Mouse (Mus musculus) adrenal gland, adult 2 months (tissue): Measurements from ENCODE around the gene Kcnk7. TPM values are rescaled to one million over a fixed set of nuclear protein-coding genes. Genes with fewer than 3 reads are reported as not detected.

Source experiments
- DNase-seq: peaks from one replicate; pipeline ENCODE4 v3.0.0; 2021
- polyA plus RNA-seq: library from polyadenylated mRNA; depleted of rRNA; stranded (reverse); fragments of >200 nt; gene quantifications from 2 replicates; pipeline ENCODE4 v1.2.3, GENCODE M21; 2012
- total RNA-seq, 2 experiments: library from RNA; stranded (reverse); gene quantifications; 2 replicates each; pipeline ENCODE4 v1.2.3; 2021

The Kcnk7 gene
- total and polyA plus RNA-seq, 3 experiments, result not detected

- DNase-seq, result peak; percentile 59
These were observed 21.0 kb downstream of the Kcnk7 start for GRCm38 (mm10) chr19:5725029-5725707.

GRCm38 (mm10) chr19:5725767-5726515, 21.8 kb downstream of the Kcnk7 start, which contains the start of gene Ehbp1l1:
Ehbp1l1 (minus strand) TSS chr19:5726317.
- peak; percentile 88 for DNase-seq

GRCm38 (mm10) chr19:5726961-5727578, 22.9 kb downstream of the Kcnk7 start:
- no peak for DNase-seq

GRCm38 (mm10) chr19:5727701-5728100, 23.5 kb downstream of the Kcnk7 start:
- DNase-seq, result peak; percentile 90

GRCm38 (mm10) chr19:5728631-5729443, 24.7 kb downstream of the Kcnk7 start:
- peak; percentile 70 for DNase-seq

- peak; percentile 94 for DNase-seq
These were observed 25.3 kb downstream of the Kcnk7 start, which contains the start of gene Fam89b for GRCm38 (mm10) chr19:5729444-5729815. Fam89b (minus strand) TSS chr19:5729653.

DNA sequence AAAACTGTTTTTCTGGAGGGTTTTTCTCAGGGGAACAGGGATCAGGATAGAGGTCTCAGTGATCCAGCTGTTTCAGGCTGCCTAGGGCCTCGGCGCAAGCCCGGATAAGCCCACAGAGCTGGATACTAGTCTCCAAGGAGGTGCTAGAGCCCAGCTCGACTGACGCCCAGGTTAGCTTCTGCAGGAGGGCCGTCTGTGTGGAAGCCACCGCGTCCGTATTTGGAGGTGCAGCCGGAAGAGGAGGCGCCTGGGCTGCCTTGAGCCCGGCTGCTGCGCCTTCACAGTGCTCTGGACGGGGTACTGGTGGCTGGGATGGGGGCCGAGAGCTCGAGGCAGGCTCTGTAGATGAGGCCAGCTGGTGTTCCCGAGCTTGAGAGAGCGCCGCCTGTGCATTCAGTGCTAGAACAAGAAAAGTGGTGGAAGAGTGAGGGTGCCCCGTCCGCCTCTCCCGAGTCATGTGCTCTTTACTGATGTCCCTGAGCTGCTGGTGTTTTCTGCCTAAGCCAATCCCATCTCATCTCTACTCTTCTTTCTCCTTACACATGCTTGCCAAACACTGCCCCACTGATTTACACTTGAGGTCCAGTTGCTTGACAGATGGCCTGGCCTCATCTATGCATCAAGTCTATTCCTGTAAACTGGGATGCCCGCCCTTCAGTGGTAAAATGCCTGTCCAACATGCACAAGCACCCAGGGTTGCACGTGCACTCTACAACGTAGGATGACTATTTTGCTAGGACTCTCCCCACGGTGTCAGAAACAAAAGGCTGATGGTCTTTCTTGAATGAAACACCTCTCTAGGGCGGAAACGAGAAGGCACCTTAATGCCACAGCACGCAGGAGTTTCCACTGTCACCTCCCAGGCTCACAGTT, 26.4 kb downstream of the Kcnk7 start:
- DNase-seq, result no peak

- DNase-seq, result peak; percentile 95
These were observed 27.3 kb downstream of the Kcnk7 start for GRCm38 (mm10) chr19:5731264-5731978.

GRCm38 (mm10) chr19:5734325-5734724, 30.2 kb downstream of the Kcnk7 start:
- no peak for DNase-seq

DNA sequence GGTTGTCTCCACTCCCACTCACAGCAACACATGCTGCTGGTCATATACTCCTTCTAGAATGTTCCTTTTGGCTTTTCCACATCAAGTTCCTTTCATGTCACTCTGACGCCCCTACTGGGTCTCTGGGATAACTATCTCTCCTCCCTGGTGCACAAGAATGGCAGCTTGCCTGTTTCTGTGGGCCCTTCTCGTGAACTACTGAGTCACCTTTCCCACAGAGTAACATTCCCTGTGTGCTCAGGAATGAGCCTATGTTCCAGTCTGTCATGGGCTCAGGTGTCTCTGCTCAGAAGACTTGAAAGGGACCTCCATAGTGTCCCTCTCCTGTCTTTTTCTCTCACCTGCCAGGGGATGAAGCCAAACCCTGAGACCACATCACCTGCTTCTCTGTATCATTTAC, 35.3 kb downstream of the Kcnk7 start:
- no peak for DNase-seq

GRCm38 (mm10) chr19:5740320-5741317, 36.5 kb downstream of the Kcnk7 start, which contains the start of gene Ltbp3:
Ltbp3 (plus strand) TSS chr19:5740904.
- peak; percentile 85 for DNase-seq

- peak; percentile 90 for DNase-seq
These were observed 37.6 kb downstream of the Kcnk7 start for GRCm38 (mm10) chr19:5741641-5742240.

GRCm38 (mm10) chr19:5742241-5742641, 38.1 kb downstream of the Kcnk7 start:
- peak; percentile 74 for DNase-seq

DNA sequence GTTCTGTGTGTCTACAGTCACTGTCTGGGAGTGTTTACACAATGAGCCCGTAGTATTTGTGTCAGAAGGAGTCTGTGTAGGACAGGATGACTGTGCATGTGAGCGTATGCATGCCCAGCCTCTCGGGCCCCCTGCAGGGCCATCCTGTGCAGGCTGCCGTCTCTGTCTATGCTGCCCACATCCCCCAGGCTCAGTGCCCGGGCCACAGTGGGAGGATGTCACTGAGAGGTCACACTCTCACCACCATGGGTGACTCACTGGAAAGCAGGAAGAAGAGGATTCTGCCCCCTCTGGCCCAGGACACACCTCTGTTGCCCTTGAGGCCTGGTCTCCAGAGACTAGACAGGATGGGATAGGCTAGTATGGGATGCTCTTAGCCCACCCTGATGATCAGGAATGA, 39.4 kb downstream of the Kcnk7 start:
- DNase-seq, result peak; percentile 82

DNA sequence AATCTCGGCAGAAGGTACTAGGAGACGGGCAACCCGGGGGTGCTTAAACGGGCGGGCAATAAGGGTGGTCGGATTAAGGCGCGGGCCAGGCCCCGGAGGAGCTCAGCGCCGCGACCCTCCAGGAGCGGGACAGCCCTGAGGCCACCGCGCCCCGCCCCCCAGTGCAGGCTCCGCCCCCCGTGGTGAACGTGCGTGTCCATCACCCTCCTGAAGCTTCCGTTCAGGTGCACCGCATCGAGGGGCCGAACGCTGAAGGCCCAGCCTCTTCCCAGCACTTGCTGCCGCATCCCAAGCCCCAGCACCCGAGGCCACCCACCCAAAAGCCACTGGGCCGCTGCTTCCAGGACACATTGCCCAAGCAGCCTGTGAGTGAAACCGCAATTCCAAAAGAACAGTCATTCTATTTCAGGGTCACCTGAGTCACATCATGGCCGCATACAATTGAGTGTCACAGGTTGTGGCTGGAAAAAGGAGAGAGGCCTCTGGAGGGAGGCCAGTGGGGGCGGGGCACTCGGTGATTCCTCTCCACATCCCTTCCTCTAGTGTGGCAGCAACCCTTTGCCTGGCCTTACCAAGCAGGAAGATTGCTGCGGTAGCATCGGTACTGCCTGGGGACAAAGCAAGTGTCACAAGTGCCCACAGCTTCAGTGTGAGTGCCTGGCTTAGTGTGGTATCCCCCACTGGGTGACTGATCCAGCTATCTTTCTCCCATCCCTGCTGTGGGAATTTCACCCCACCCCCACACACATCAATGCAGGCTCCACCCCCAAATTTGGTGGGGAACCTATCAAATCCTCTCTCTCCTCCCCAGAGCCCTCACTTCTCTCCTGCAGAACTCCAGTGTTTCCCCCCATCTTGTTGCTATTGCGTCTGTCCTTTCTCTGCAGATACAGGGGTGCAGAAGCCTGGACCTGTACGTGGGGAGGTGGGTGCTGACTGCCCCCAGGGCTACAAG, 41.9 kb downstream of the Kcnk7 start:
- peak; percentile 88 for DNase-seq

DNA sequence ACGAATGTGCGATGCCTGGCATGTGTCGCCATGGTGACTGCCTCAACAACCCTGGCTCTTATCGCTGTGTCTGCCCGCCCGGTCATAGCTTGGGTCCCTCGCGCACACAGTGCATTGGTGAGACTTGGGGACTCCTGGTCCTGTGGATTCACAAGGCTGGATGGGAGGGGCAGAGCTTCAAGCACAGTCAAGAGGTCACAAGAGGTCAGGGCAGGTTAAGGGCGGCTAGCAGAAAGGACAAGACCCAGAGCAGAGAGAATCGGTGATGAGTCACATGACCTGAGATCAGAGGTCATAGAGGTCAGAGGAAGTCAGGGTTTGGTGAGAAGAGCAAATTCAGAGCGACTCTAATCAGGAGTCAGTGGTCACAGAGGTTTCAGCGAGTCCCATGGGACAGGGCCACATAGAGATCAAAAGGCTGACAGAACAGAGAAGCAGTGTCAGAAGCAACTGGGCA, 42.8 kb downstream of the Kcnk7 start:
- DNase-seq, result no peak

GRCm38 (mm10) chr19:5749476-5749875, 45.3 kb downstream of the Kcnk7 start:
- DNase-seq, result peak; percentile 88
